Mouse (Mus musculus): ENCODE data around the gene Hdgfl2. TPM values are rescaled to one million over a fixed set of nuclear protein-coding genes. Genes with fewer than 3 reads are reported as not detected.
"Not testable (repeated sequence)": the region's sequence is repeated elsewhere in the genome, so short reads cannot be mapped to it uniquely, and the experiment has no call there.

Hdgfl2 gene
- polyA plus RNA-seq, 1 experiment from 2014 or later: 134 TPM

GRCm38 (mm10) chr17:56096883-56097282, 17.4 kb downstream of the Hdgfl2 start:
- Histone ChIP-seq H3K4me2 (no peak overlapping the region), H3K9ac (replicated peaks) (no peak overlapping the region), H3K9me3 (replicated peaks) (no peaks in the 10 kb centered on the region), H3K4me1 (no peaks in the 10 kb centered on the region), H3K27ac (replicated peaks) (no peak overlapping the region), H3K27me3 (replicated peaks) (no peaks in the 10 kb centered on the region), H3K36me3 (peaks cover 81% of the 10 kb centered on the region), H3K4me3 (replicated peaks) (no peak overlapping the region)
- no peak for ATAC-seq (ENCODE audit: low FRiP score)
- 91% methylated on average over 12 of the region's 12 CpGs for WGBS

GRCm38 (mm10) chr17:56098180-56098579, 18.7 kb downstream of the Hdgfl2 start:
- H3K36me3 ChIP-seq: peaks cover 90% of the 10 kb centered on the region
- no peak overlapping the region for H3K4me2 ChIP-seq
- H3K9ac ChIP-seq (replicated peaks): no peak overlapping the region
- ATAC-seq (ENCODE audit: low FRiP score): no peak
- no peaks in the 10 kb centered on the region for H3K4me1 ChIP-seq
- 87% methylated on average over 8 of the region's 8 CpGs for WGBS
- no peaks in the 10 kb centered on the region for H3K27me3 ChIP-seq (replicated peaks)
- no peaks in the 10 kb centered on the region for H3K9me3 ChIP-seq (replicated peaks)
- H3K4me3 ChIP-seq (replicated peaks): no peak overlapping the region
- H3K27ac ChIP-seq (replicated peaks): no peak overlapping the region

- peaks cover 92% of the 10 kb centered on the region for H3K36me3 ChIP-seq
- WGBS: 93% methylated on average over 15 of the region's 15 CpGs
- no peak overlapping the region for H3K4me2 ChIP-seq
Measured at GRCm38 (mm10) chr17:56098711-56099572, 19.5 kb downstream of the Hdgfl2 start.

GRCm38 (mm10) chr17:56100811-56101210, 21.4 kb downstream of the Hdgfl2 start:
- no peak for ATAC-seq (ENCODE audit: low FRiP score)
- no peaks in the 10 kb centered on the region for H3K4me1 ChIP-seq
- no peaks in the 10 kb centered on the region for H3K27me3 ChIP-seq (replicated peaks)
- peaks cover 81% of the 10 kb centered on the region for H3K36me3 ChIP-seq
- H3K27ac ChIP-seq (replicated peaks): no peak overlapping the region
- whole genome bisulfite sequencing: 90% methylated on average over 3 of the region's 3 CpGs
- H3K9me3 ChIP-seq (replicated peaks): no peaks in the 10 kb centered on the region
- H3K9ac ChIP-seq (replicated peaks): no peak overlapping the region
- no peak overlapping the region for H3K4me2 ChIP-seq
- H3K4me3 ChIP-seq (replicated peaks): no peak overlapping the region

More at GRCm38 (mm10) chr17:56098711-56099572, 19.5 kb downstream of the Hdgfl2 start:
- Histone ChIP-seq H3K4me3 (replicated peaks) (no peak overlapping the region), H3K9me3 (replicated peaks) (no peaks in the 10 kb centered on the region), H3K9ac (replicated peaks) (no peak overlapping the region), H3K27me3 (replicated peaks) (no peaks in the 10 kb centered on the region), H3K4me1 (no peaks in the 10 kb centered on the region), H3K27ac (replicated peaks) (no peak overlapping the region)
- no peak for ATAC-seq (ENCODE audit: low FRiP score)

- no peak overlapping the region for H3K27ac ChIP-seq (replicated peaks)
- H3K9me3 ChIP-seq (replicated peaks): no peaks in the 10 kb centered on the region
- no peak overlapping the region for H3K4me3 ChIP-seq (replicated peaks)
- no peak overlapping the region for H3K4me2 ChIP-seq
- 93% methylated on average over 5 of the region's 5 CpGs for WGBS
- H3K9ac ChIP-seq (replicated peaks): no peak overlapping the region
- H3K36me3 ChIP-seq: peaks cover 67% of the 10 kb centered on the region
- H3K4me1 ChIP-seq: no peaks in the 10 kb centered on the region
- no peak for ATAC-seq (ENCODE audit: low FRiP score)
- no peaks in the 10 kb centered on the region for H3K27me3 ChIP-seq (replicated peaks)
Measured at GRCm38 (mm10) chr17:56102158-56102557, 22.7 kb downstream of the Hdgfl2 start.

- H3K9me3 ChIP-seq (replicated peaks): no peaks in the 10 kb centered on the region
- no peaks in the 10 kb centered on the region for H3K4me1 ChIP-seq
- no peak for ATAC-seq (ENCODE audit: low FRiP score)
- H3K36me3 ChIP-seq: peaks cover 59% of the 10 kb centered on the region
- 95% methylated on average over 9 of the region's 9 CpGs for WGBS
- no peak overlapping the region for H3K9ac ChIP-seq (replicated peaks)
- H3K27ac ChIP-seq (replicated peaks): no peak overlapping the region
- no peaks in the 10 kb centered on the region for H3K27me3 ChIP-seq (replicated peaks)
- no peak overlapping the region for H3K4me2 ChIP-seq
- H3K4me3 ChIP-seq (replicated peaks): no peak overlapping the region
Measured at GRCm38 (mm10) chr17:56102927-56103326, 23.5 kb downstream of the Hdgfl2 start.

GRCm38 (mm10) chr17:56103465-56104285, 24.2 kb downstream of the Hdgfl2 start:
- Histone ChIP-seq H3K4me1 (no peaks in the 10 kb centered on the region), H3K4me2 (no peak overlapping the region), H3K36me3 (peaks cover 52% of the 10 kb centered on the region), H3K4me3 (replicated peaks) (no peak overlapping the region), H3K9me3 (replicated peaks) (no peaks in the 10 kb centered on the region), H3K9ac (replicated peaks) (no peak overlapping the region), H3K27ac (replicated peaks) (no peak overlapping the region), H3K27me3 (replicated peaks) (no peaks in the 10 kb centered on the region)
- WGBS: 98% methylated on average over 8 of the region's 8 CpGs
- ATAC-seq (ENCODE audit: low FRiP score): no peak

- H3K4me3 ChIP-seq (replicated peaks); H3K27me3 ChIP-seq (replicated peaks); H3K4me1 ChIP-seq; H3K4me2 ChIP-seq; H3K9ac ChIP-seq (replicated peaks); H3K27ac ChIP-seq (replicated peaks); H3K9me3 ChIP-seq (replicated peaks); ATAC-seq (ENCODE audit: low FRiP score): not testable (repeated sequence)
- WGBS: 87% methylated on average over 2 of the region's 5 CpGs
- peaks cover 41% of the 10 kb centered on the region for H3K36me3 ChIP-seq
Measured at GRCm38 (mm10) chr17:56104821-56105220, 25.4 kb downstream of the Hdgfl2 start.

GRCm38 (mm10) chr17:56106436-56106835, 27.0 kb downstream of the Hdgfl2 start:
- WGBS: 98% methylated on average over 4 of the region's 4 CpGs
- not testable (repeated sequence) for H3K4me2 ChIP-seq

GRCm38 (mm10) chr17:56106981-56107380, 27.5 kb downstream of the Hdgfl2 start:
- Histone ChIP-seq H3K4me3 (replicated peaks) (no peak overlapping the region), H3K27me3 (replicated peaks) (no peaks in the 10 kb centered on the region), H3K9me3 (replicated peaks) (no peaks in the 10 kb centered on the region), H3K4me2 (no peak overlapping the region), H3K36me3 (peaks cover 21% of the 10 kb centered on the region), H3K27ac (replicated peaks) (no peak overlapping the region), H3K4me1 (no peaks in the 10 kb centered on the region), H3K9ac (replicated peaks) (no peak overlapping the region)
- WGBS: 79% methylated on average over 4 of the region's 4 CpGs
- no peak for ATAC-seq (ENCODE audit: low FRiP score)

More at GRCm38 (mm10) chr17:56106436-56106835, 27.0 kb downstream of the Hdgfl2 start:
- peaks cover 25% of the 10 kb centered on the region for H3K36me3 ChIP-seq
- not testable (repeated sequence) for H3K9ac ChIP-seq (replicated peaks); H3K27ac ChIP-seq (replicated peaks); H3K4me3 ChIP-seq (replicated peaks); H3K27me3 ChIP-seq (replicated peaks); H3K9me3 ChIP-seq (replicated peaks); ATAC-seq (ENCODE audit: low FRiP score); H3K4me1 ChIP-seq

- H3K4me3 ChIP-seq (replicated peaks): no peak overlapping the region
- no peaks in the 10 kb centered on the region for H3K27me3 ChIP-seq (replicated peaks)
- WGBS: 64% methylated on average over 2 of the region's 2 CpGs
- H3K36me3 ChIP-seq: peaks cover 13% of the 10 kb centered on the region
- H3K4me2 ChIP-seq: no peak overlapping the region
- no peak overlapping the region for H3K27ac ChIP-seq (replicated peaks)
- no peak overlapping the region for H3K9ac ChIP-seq (replicated peaks)
- H3K4me1 ChIP-seq: no peaks in the 10 kb centered on the region
- H3K9me3 ChIP-seq (replicated peaks): no peaks in the 10 kb centered on the region
- ATAC-seq (ENCODE audit: low FRiP score): no peak
Measured at GRCm38 (mm10) chr17:56107736-56108135, 28.3 kb downstream of the Hdgfl2 start.

Data from neural tube, embryonic 15.5 days (tissue).